Mouse (Mus musculus) stomach, embryonic 16.5 days (tissue): ENCODE measurements around the gene Cnot9. TPM values are rescaled to one million over a fixed set of nuclear protein-coding genes. Genes with fewer than 3 reads are reported as not detected.
"Not testable (repeated sequence)": the region's sequence is repeated elsewhere in the genome, so short reads cannot be mapped to it uniquely, and the experiment has no call there.

Experiments used
- ATAC-seq: fragments of 200-750 bp; cut with Nextera tagmentation; 2 replicates; pipeline ENCODE4 v1.8.0; 2017; ENCODE audit warnings: moderate number of reproducible peaks, moderate TSS enrichment; ENCODE audit not compliant: insufficient read depth, low FRiP score
- H3K27ac ChIP-seq: fragments of 300-500 bp; sonication (generic); 2 replicates; pipeline ENCODE4 v1.5.1; 2014; ENCODE audit warnings: low read length
- H3K27me3 ChIP-seq: fragments of 300-500 bp; sonication (generic); 2 replicates; pipeline ENCODE4 v1.6.1; 2014; ENCODE audit warnings: low read length, control low read depth, mixed read lengths; ENCODE audit not compliant: control insufficient read depth, insufficient read depth
- H3K36me3 ChIP-seq: fragments of 300-500 bp; sonication (generic); 2 replicates; pipeline ENCODE4 v1.6.1; 2014; ENCODE audit warnings: low read length; ENCODE audit not compliant: control insufficient read depth, insufficient read depth
- H3K4me1 ChIP-seq: fragments of 300-500 bp; sonication (generic); 2 replicates; pipeline ENCODE4 v1.6.1; 2014; ENCODE audit warnings: low read length, control low read depth, mixed read lengths; ENCODE audit not compliant: control insufficient read depth, insufficient read depth
- H3K4me2 ChIP-seq: fragments of 300-500 bp; sonication (generic); 2 replicates; pipeline ENCODE4 v1.6.1; 2014; ENCODE audit warnings: low read depth, low read length, mixed read lengths
- H3K4me3 ChIP-seq: fragments of 300-500 bp; sonication (generic); replicated peaks from 2 replicates; pipeline ENCODE4 v1.5.1; 2014; ENCODE audit warnings: mild to moderate bottlenecking, low read length
- H3K9ac ChIP-seq: fragments of 300-500 bp; sonication (generic); 2 replicates; pipeline ENCODE4 v1.6.1; 2014; ENCODE audit warnings: low read length
- H3K9me3 ChIP-seq: fragments of 300-500 bp; sonication (generic); replicated peaks from 2 replicates; pipeline ENCODE4 v1.6.1; 2016; ENCODE audit warnings: low read length, control low read depth; ENCODE audit not compliant: control insufficient read depth
- WGBS: fragments of 180-500 bp; shearing (Covaris S2); extraction: QIAGEN DNeasy Blood & Tissue Kit; methylation state at CpG from one replicate; pipeline ENCODE4 v1.1.7; 2014; 5-methylcytosine and 5-hydroxymethylcytosine counted together
- polyA plus RNA-seq: library from polyadenylated mRNA; unstranded; fragments of >200 nt; fragmentation: Nextera tagmentation; extraction: Ambion mirVana; gene quantifications from 2 replicates; pipeline ENCODE4 v1.2.1, GENCODE M21; 2015

Gene Cnot9
- polyA plus RNA-seq = 45.8 and 46.3 TPM in 2 replicates

GRCm38 (mm10) chr1:74505721-74506464, at the start of gene Cnot9:
TSS of gene Cnot9 (plus strand) at chr1:74506058.
- ATAC-seq = peak; percentile 100
- peak within 1 kb of the TSS; percentile 79 for H3K4me3 ChIP-seq
- H3K9ac ChIP-seq = peak within 1 kb of the TSS; percentile 87
- peak within 1 kb of the TSS; percentile 76 for H3K4me2 ChIP-seq
- peaks cover 11% of the 10 kb centered on the region for H3K4me1 ChIP-seq
- WGBS = 1% methylated on average over 63 of the region's 64 CpGs
- no peaks in the 10 kb centered on the region for H3K9me3 ChIP-seq
- no peaks in the 10 kb centered on the region for H3K27me3 ChIP-seq
- peak within 1 kb of the TSS; percentile 90 for H3K27ac ChIP-seq
- H3K36me3 ChIP-seq = no peaks in the 10 kb centered on the region

- no peaks in the 10 kb centered on the region for H3K4me1 ChIP-seq
- no peak overlapping the region for H3K9ac ChIP-seq
- H3K36me3 ChIP-seq = peaks cover 9% of the 10 kb centered on the region; the same call in 1 of the 2 replicates
- no peak overlapping the region for H3K4me2 ChIP-seq
- H3K4me3 ChIP-seq = no peak overlapping the region
- no peak for ATAC-seq
- H3K27ac ChIP-seq = no peak overlapping the region
- WGBS = 67% methylated on average over 2 of the region's 2 CpGs
- no peaks in the 10 kb centered on the region for H3K9me3 ChIP-seq
- H3K27me3 ChIP-seq = no peaks in the 10 kb centered on the region
These were observed 45.6 kb upstream of the Cnot9 start for GRCm38 (mm10) chr1:74460273-74460672.

DNA sequence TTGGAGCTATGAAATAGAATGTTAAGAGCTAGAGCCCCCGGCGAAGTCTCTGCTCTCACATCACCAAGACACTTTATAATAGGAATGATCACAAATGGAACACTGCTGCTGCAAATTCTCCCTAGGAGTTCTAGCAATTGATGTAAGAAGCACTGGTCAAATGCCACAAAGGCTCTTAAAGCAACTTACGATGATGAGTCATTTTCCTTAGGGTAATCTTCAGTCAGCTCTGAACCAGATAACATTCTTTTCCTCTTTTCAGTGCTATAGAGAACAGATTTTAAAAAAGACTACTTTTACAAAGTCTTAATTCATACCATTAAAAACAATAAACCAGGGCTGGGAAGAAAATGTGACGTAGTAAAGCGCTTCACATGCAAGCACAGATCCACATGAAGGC, 20.1 kb upstream of the Cnot9 start:
- ATAC-seq = no peak
- no peaks in the 10 kb centered on the region for H3K4me1 ChIP-seq
- no peak overlapping the region for H3K9ac ChIP-seq
- H3K9me3 ChIP-seq = no peaks in the 10 kb centered on the region
- no peak overlapping the region for H3K27ac ChIP-seq
- no peaks in the 10 kb centered on the region for H3K27me3 ChIP-seq
- H3K36me3 ChIP-seq = peaks cover 23% of the 10 kb centered on the region
- H3K4me3 ChIP-seq = no peak overlapping the region
- H3K4me2 ChIP-seq = no peak overlapping the region
- 96% methylated on average over 5 of the region's 5 CpGs for WGBS

- WGBS = 61% methylated on average over 1 of the region's 1 CpGs
- no peaks in the 10 kb centered on the region for H3K27me3 ChIP-seq
- no peaks in the 10 kb centered on the region for H3K4me1 ChIP-seq
- no peaks in the 10 kb centered on the region for H3K36me3 ChIP-seq
- no peak overlapping the region for H3K4me2 ChIP-seq
- no peak overlapping the region for H3K9ac ChIP-seq
- ATAC-seq = no peak
- no peak overlapping the region for H3K27ac ChIP-seq
- no peaks in the 10 kb centered on the region for H3K9me3 ChIP-seq
- no peak overlapping the region for H3K4me3 ChIP-seq
These were observed 4.8 kb upstream of the Cnot9 start for GRCm38 (mm10) chr1:74501106-74501505.

DNA sequence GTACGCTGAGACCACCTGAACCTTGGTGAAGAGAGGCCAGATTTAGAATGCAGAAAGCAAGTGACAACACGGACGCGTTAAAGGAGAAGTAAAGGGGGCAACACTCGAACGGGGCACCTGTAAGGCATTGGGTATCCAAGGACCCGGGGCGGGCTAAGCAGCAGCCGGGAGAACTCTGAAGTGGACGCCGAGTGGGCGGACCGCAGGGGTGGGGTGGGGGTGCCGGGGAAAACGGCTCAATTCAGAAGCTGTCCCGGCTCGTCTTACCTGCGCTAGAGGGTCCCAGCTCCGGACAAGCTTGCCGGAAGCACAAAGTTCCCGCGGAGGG, 501 bp upstream of the Cnot9 start:
- 1% methylated on average over 22 of the region's 22 CpGs for WGBS

GRCm38 (mm10) chr1:74506471-74506881, 618 bp downstream of the Cnot9 start:
- WGBS = under 1% methylated on average over 33 of the region's 34 CpGs
- peak overlapping the region; percentile 79 for H3K4me3 ChIP-seq

More for the DNA sequence above, 501 bp upstream of the Cnot9 start:
- Histone ChIP-seq H3K27me3 (no peaks in the 10 kb centered on the region), H3K4me1 (peaks cover 11% of the 10 kb centered on the region), H3K4me2 (peak overlapping the region; percentile 57), H3K36me3 (no peaks in the 10 kb centered on the region), H3K9ac (peak overlapping the region; percentile 81), H3K9me3 (no peaks in the 10 kb centered on the region), H3K4me3 (peak overlapping the region; percentile 79), H3K27ac (peak overlapping the region; percentile 38; the same call in 1 of the 2 replicates)
- peak; percentile 57 for ATAC-seq

DNA sequence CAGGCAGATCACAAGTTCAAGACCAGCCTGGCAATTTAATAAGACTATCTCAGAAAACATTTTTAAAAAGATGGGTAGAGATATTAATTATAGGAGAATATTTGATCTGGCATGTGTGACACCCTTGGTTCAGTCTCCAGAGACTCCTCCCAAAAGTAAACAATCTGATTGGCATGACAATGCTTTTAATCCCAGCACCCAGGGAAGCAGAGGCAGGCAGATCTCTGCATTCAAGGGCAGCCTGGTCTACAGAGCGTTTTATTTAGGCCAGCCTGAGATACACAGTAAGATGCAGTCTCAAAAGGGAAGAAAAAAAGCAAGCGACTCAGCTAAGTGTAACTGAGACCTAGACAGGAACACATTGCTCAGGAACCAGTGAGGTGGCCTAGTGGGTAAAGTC, 1.9 kb downstream of the Cnot9 start:
- no peak for ATAC-seq
- WGBS = 91% methylated on average over 2 of the region's 2 CpGs

More at GRCm38 (mm10) chr1:74506471-74506881, 618 bp downstream of the Cnot9 start:
- peaks cover 11% of the 10 kb centered on the region for H3K4me1 ChIP-seq
- peak overlapping the region; percentile 90 for H3K27ac ChIP-seq
- H3K9ac ChIP-seq = peak overlapping the region; percentile 87
- peak overlapping the region; percentile 76 for H3K4me2 ChIP-seq
- H3K36me3 ChIP-seq = no peaks in the 10 kb centered on the region
- ATAC-seq = peak; percentile 26; the same call in 1 of the 2 replicates
- H3K27me3 ChIP-seq = no peaks in the 10 kb centered on the region
- no peaks in the 10 kb centered on the region for H3K9me3 ChIP-seq

GRCm38 (mm10) chr1:74511306-74511705, 5.4 kb downstream of the Cnot9 start:
- Histone ChIP-seq H3K4me3 (no peak overlapping the region), H3K9ac (no peak overlapping the region), H3K4me1 (peaks cover 11% of the 10 kb centered on the region), H3K36me3 (no peaks in the 10 kb centered on the region), H3K27ac (no peak overlapping the region), H3K4me2 (no peak overlapping the region), H3K27me3 (no peaks in the 10 kb centered on the region), H3K9me3 (no peaks in the 10 kb centered on the region)
- ATAC-seq = no peak
- WGBS = 89% methylated on average over 5 of the region's 5 CpGs

More for the DNA sequence above, 1.9 kb downstream of the Cnot9 start:
- H3K4me2 ChIP-seq = peak overlapping the region; percentile 76
- H3K4me1 ChIP-seq = peaks cover 11% of the 10 kb centered on the region
- H3K27me3 ChIP-seq = no peaks in the 10 kb centered on the region
- H3K36me3 ChIP-seq = no peaks in the 10 kb centered on the region
- peak overlapping the region; percentile 26; the same call in 1 of the 2 replicates for H3K9ac ChIP-seq
- H3K9me3 ChIP-seq = no peaks in the 10 kb centered on the region
- H3K4me3 ChIP-seq = peak overlapping the region; percentile 6; the same call in 1 of the 2 replicates
- no peak overlapping the region for H3K27ac ChIP-seq

DNA sequence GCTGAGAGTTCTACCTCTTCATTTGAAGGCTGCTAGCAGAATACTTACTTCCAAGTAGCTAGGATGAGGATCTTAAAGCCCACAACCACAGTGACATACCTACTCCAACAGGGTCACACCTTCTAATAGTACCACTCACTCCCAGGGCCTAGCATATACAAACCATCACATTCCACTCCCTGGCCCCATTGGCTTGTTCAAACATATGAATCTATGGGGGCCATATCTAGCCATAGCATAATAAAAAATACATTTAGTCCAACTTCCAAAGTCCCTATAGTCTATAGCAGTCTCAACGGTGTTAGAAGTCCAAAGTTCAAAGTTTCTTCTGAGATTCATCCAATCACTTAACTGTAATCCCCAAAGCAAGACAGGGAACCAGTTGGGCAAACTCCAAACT, 7.1 kb downstream of the Cnot9 start:
- not testable (repeated sequence) for H3K4me1 ChIP-seq, H3K9ac ChIP-seq, H3K27me3 ChIP-seq, H3K4me2 ChIP-seq, H3K27ac ChIP-seq, H3K9me3 ChIP-seq, ATAC-seq, H3K4me3 ChIP-seq, H3K36me3 ChIP-seq
- WGBS = 82% methylated on average over 1 of the region's 1 CpGs
